Mouse (Mus musculus): ENCODE measurements around the gene March1. TPM values are rescaled to one million over a fixed set of nuclear protein-coding genes. Genes with fewer than 3 reads are reported as not detected.

Gene March1
- polyA plus RNA-seq, 1 experiment from 2014 or later = 0.54 TPM

DNA sequence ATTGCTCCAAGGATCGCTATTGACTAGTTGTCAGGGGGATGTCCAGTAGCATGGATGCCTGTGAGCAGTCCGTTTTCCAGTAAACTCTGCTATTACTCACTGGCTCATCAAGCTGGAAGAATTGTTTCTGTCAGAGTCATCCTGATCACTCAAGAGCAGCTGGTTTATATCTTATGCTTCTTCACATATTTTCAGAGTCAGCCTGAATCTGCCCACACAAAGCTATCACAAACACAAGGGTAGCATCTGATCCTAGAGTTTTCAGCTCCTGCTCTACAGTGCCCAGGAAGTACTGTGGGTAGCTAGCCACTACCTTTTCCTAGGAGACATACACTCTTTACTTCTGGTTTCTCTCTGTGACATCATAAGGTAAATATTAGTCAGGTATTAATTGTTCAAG lies 405.1 kb downstream of the March1 start:
- H3K4me1 ChIP-seq (replicated peaks) = no peaks in the 10 kb centered on the region
- H3K9ac ChIP-seq = no peak overlapping the region
- no peak for ATAC-seq (ENCODE audit: insufficient number of reproducible peaks, low FRiP score)
- peaks cover 2% of the 10 kb centered on the region; the same call in 1 of the 2 replicates for H3K9me3 ChIP-seq (replicated peaks)
- H3K27ac ChIP-seq (ENCODE audit: poor library complexity, severe bottlenecking) = no peak overlapping the region
- no peak overlapping the region for H3K4me3 ChIP-seq
- H3K4me2 ChIP-seq = no peak overlapping the region
- H3K36me3 ChIP-seq = no peaks in the 10 kb centered on the region
- 80% methylated on average over 2 of the region's 2 CpGs for WGBS
- H3K27me3 ChIP-seq (replicated peaks) = no peaks in the 10 kb centered on the region

- H3K9me3 ChIP-seq (replicated peaks) = no peaks in the 10 kb centered on the region
- H3K4me3 ChIP-seq = no peak overlapping the region
- no peaks in the 10 kb centered on the region for H3K36me3 ChIP-seq
- no peak overlapping the region for H3K9ac ChIP-seq
- no peak overlapping the region for H3K27ac ChIP-seq (ENCODE audit: poor library complexity, severe bottlenecking)
- H3K4me2 ChIP-seq = no peak overlapping the region
- no peaks in the 10 kb centered on the region for H3K4me1 ChIP-seq (replicated peaks)
- H3K27me3 ChIP-seq (replicated peaks) = no peaks in the 10 kb centered on the region
- WGBS = 82% methylated on average over 3 of the region's 3 CpGs
- no peak for ATAC-seq (ENCODE audit: insufficient number of reproducible peaks, low FRiP score)
Measured at GRCm38 (mm10) chr8:66033651-66034050, 416.0 kb downstream of the March1 start.

DNA sequence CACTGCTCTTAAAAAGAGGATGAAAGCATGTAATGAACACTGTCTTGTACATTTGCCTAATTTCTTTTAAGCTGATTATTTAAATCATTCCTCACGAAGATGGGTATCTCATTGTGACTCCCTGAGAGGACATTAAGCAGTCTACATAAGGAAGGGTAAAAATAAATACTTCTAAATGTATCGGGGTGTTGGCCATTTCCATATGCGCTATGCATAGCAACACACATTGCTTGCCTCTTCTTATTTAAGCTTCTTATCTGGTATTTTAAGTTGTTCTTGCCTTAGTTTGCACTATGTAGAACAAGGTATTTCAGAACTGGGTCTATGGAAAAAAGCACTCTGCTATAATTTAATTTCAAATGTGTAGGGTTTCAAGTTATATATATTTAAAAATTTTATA lies 416.7 kb downstream of the March1 start:
- Histone ChIP-seq H3K4me3 (no peak overlapping the region), H3K9ac (no peak overlapping the region), H3K36me3 (no peaks in the 10 kb centered on the region), H3K4me1 (replicated peaks) (no peaks in the 10 kb centered on the region), H3K4me2 (no peak overlapping the region), H3K27ac (ENCODE audit: poor library complexity, severe bottlenecking) (no peak overlapping the region), H3K27me3 (replicated peaks) (no peaks in the 10 kb centered on the region), H3K9me3 (replicated peaks) (no peaks in the 10 kb centered on the region)
- WGBS = 73% methylated on average over 3 of the region's 3 CpGs
- ATAC-seq (ENCODE audit: insufficient number of reproducible peaks, low FRiP score) = no peak

DNA sequence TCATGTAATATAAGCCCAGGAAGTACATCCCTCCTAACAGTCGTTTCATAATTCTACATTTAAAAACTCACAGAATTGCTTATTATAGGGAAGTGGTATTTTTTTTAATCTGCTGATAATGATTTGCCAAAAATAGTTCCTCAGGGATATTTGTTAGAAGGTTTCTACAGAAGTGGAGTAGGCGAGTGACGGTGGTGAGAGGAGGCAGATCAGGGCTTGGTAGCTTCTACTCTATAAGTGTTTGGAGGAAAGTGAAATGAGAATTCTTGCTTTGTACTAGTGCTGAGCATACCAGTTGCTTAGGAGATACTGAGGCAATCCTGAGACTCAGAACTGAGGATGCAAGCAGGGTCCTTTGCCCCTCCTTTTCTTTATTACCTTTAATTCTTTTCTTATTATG lies 476.5 kb downstream of the March1 start:
- Histone ChIP-seq H3K27ac (ENCODE audit: poor library complexity, severe bottlenecking) (no peak overlapping the region), H3K36me3 (no peaks in the 10 kb centered on the region), H3K4me2 (no peak overlapping the region), H3K9ac (no peak overlapping the region), H3K4me1 (replicated peaks) (no peaks in the 10 kb centered on the region), H3K27me3 (replicated peaks) (no peaks in the 10 kb centered on the region), H3K9me3 (replicated peaks) (no peaks in the 10 kb centered on the region), H3K4me3 (no peak overlapping the region)
- 75% methylated on average over 3 of the region's 3 CpGs for WGBS
- no peak for ATAC-seq (ENCODE audit: insufficient number of reproducible peaks, low FRiP score)

DNA sequence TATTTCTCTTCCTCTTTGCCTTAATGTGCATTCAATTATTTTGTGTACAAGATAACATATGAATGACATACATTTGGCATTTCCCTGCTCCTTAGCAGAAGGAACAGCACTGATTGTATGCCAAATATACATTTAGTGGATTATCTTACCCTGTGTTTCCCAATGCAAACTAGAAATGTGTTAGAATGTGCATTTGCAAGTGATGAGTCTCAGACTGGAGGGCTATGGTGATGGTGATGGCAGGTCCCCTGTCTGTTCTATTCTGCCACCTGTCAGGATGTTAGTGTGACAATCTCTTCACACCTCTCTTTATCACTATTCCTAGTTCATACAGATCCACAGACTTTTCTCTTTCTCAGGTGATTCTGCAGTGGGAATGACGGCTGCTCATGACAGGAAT lies 480.4 kb downstream of the March1 start:
- Histone ChIP-seq H3K36me3 (no peaks in the 10 kb centered on the region), H3K27ac (ENCODE audit: poor library complexity, severe bottlenecking) (no peak overlapping the region), H3K27me3 (replicated peaks) (no peaks in the 10 kb centered on the region), H3K4me1 (replicated peaks) (no peaks in the 10 kb centered on the region), H3K4me2 (no peak overlapping the region), H3K4me3 (no peak overlapping the region), H3K9ac (no peak overlapping the region), H3K9me3 (replicated peaks) (no peaks in the 10 kb centered on the region)
- no peak for ATAC-seq (ENCODE audit: insufficient number of reproducible peaks, low FRiP score)
- WGBS = 44% methylated on average over 1 of the region's 1 CpGs

DNA sequence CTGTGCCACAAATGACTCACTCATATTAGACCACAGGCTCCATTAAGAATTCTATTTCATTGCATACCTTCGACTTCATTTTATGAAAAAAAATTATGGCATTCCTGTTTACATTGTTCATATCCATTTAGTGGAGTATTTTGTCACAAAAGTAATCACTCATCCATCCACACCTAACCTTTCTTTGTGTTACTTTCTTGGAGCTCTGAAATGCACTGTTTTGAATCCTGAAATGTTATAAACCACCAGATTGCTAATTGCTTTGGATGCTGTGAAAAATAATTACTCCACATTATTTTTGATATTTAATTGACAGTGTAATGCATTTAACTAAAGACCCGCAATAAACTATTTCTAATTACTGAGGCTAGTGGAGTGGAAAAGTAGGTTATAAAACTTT lies 501.6 kb downstream of the March1 start:
- no peak overlapping the region for H3K9ac ChIP-seq
- no peak for ATAC-seq (ENCODE audit: insufficient number of reproducible peaks, low FRiP score)
- no peaks in the 10 kb centered on the region for H3K9me3 ChIP-seq (replicated peaks)
- no peak overlapping the region for H3K4me2 ChIP-seq
- no peak overlapping the region for H3K4me3 ChIP-seq
- no peak overlapping the region for H3K27ac ChIP-seq (ENCODE audit: poor library complexity, severe bottlenecking)
- no peaks in the 10 kb centered on the region for H3K27me3 ChIP-seq (replicated peaks)
- no peaks in the 10 kb centered on the region for H3K36me3 ChIP-seq
- 78% methylated on average over 2 of the region's 2 CpGs for WGBS
- no peaks in the 10 kb centered on the region for H3K4me1 ChIP-seq (replicated peaks)

GRCm38 (mm10) chr8:66159648-66160047 lies 541.9 kb downstream of the March1 start:
- no peak for ATAC-seq (ENCODE audit: insufficient number of reproducible peaks, low FRiP score)
- H3K36me3 ChIP-seq = no peaks in the 10 kb centered on the region
- no peaks in the 10 kb centered on the region for H3K9me3 ChIP-seq (replicated peaks)
- no peaks in the 10 kb centered on the region for H3K27me3 ChIP-seq (replicated peaks)
- H3K4me2 ChIP-seq = no peak overlapping the region
- H3K9ac ChIP-seq = no peak overlapping the region
- 87% methylated on average over 1 of the region's 1 CpGs for WGBS
- no peak overlapping the region for H3K27ac ChIP-seq (ENCODE audit: poor library complexity, severe bottlenecking)
- no peak overlapping the region for H3K4me3 ChIP-seq
- H3K4me1 ChIP-seq (replicated peaks) = no peaks in the 10 kb centered on the region

GRCm38 (mm10) chr8:66166835-66167234 lies 549.1 kb downstream of the March1 start:
- ATAC-seq (ENCODE audit: insufficient number of reproducible peaks, low FRiP score) = no peak
- Histone ChIP-seq H3K9ac (no peak overlapping the region), H3K4me2 (no peak overlapping the region), H3K27me3 (replicated peaks) (no peaks in the 10 kb centered on the region), H3K9me3 (replicated peaks) (no peaks in the 10 kb centered on the region), H3K27ac (ENCODE audit: poor library complexity, severe bottlenecking) (no peak overlapping the region), H3K4me1 (replicated peaks) (no peaks in the 10 kb centered on the region), H3K4me3 (no peak overlapping the region), H3K36me3 (no peaks in the 10 kb centered on the region)
- 81% methylated on average over 1 of the region's 1 CpGs for WGBS

DNA sequence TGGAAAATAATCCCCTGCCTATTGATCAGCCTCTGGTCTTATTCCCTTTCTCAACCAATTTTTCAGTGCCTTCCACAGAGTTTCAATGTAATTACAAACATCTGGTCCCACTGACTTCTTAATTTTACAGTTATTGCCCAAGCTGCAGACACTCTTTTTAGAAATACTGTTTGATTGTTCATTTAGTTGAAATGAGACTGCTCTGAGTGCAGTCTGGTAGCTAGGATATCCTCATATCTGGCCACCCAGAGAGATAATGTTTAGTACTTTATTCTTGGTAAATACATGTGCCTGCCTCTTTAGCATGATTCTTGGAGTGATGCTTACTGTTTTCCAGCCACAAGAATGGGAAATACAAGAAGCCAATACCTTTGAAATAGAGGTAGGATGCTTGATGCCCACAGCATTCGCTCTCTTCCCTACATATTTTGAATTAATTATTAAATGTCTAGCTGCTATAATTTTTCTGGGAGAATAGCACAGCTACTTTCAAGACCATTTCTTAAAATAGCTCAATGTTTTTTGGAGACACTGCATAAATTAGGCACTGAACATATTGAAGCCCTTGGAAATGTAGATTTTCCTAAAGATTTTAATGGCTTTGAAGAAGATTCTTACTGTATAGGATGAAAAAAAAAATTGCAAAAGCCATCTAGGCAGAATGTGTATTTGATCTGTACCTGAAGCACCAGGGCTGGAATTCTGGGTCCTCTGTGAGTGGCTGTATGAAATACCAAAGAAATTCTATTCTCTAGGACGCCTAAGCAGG lies 549.9 kb downstream of the March1 start:
- H3K4me2 ChIP-seq = no peak overlapping the region
- H3K27me3 ChIP-seq (replicated peaks) = no peaks in the 10 kb centered on the region
- no peaks in the 10 kb centered on the region for H3K4me1 ChIP-seq (replicated peaks)
- no peak overlapping the region for H3K27ac ChIP-seq (ENCODE audit: poor library complexity, severe bottlenecking)
- no peak overlapping the region for H3K4me3 ChIP-seq
- WGBS = 63% methylated on average over 2 of the region's 2 CpGs
- no peaks in the 10 kb centered on the region for H3K36me3 ChIP-seq
- no peak for ATAC-seq (ENCODE audit: insufficient number of reproducible peaks, low FRiP score)
- H3K9me3 ChIP-seq (replicated peaks) = no peaks in the 10 kb centered on the region
- H3K9ac ChIP-seq = no peak overlapping the region

DNA sequence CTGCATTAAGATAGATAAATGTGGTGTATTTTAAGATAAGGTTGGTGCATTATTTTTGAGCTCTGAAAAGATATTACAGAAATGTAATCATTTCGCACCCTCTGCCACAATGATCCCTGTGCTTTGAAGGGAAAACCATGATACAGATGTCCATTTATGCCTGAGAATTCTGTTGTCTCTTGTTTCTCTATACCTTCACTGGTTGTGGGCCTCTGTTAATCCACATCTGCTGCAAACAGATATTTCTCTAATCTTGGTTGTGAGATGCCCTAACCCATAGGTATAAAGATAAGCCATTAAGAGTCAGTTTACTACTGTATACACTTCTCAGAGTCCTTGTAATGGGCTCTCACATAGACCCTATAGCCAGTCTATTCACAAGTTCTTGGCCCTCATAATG lies 561.6 kb downstream of the March1 start:
- 76% methylated on average over 1 of the region's 1 CpGs for WGBS
- no peaks in the 10 kb centered on the region for H3K36me3 ChIP-seq
- no peak for ATAC-seq (ENCODE audit: insufficient number of reproducible peaks, low FRiP score)
- H3K4me2 ChIP-seq = no peak overlapping the region
- H3K9me3 ChIP-seq (replicated peaks) = no peaks in the 10 kb centered on the region
- H3K4me3 ChIP-seq = no peak overlapping the region
- H3K27ac ChIP-seq (ENCODE audit: poor library complexity, severe bottlenecking) = no peak overlapping the region
- no peak overlapping the region for H3K9ac ChIP-seq
- no peaks in the 10 kb centered on the region for H3K4me1 ChIP-seq (replicated peaks)
- H3K27me3 ChIP-seq (replicated peaks) = no peaks in the 10 kb centered on the region

DNA sequence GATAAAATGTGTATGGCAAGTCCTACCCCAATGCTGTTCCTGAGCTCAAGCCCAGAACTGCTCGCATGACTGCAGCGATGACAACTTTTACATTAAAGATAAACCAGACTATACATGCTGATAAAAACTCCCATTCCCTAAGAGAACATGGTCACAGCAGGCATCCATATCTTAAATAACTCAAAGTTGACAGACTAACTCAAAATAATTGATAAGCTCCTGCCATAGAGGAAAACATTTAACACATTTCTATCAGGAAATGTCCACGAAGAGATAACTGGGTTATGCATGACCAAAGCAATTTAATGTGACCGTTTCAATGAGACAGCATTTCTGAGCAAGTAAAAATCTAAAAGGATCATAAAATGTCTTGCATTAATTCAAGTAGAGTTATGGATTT lies 563.6 kb downstream of the March1 start:
- Histone ChIP-seq H3K27me3 (replicated peaks) (no peaks in the 10 kb centered on the region), H3K4me2 (no peak overlapping the region), H3K9ac (no peak overlapping the region), H3K9me3 (replicated peaks) (no peaks in the 10 kb centered on the region), H3K4me3 (no peak overlapping the region), H3K27ac (ENCODE audit: poor library complexity, severe bottlenecking) (no peak overlapping the region), H3K36me3 (no peaks in the 10 kb centered on the region), H3K4me1 (replicated peaks) (no peaks in the 10 kb centered on the region)
- ATAC-seq (ENCODE audit: insufficient number of reproducible peaks, low FRiP score) = no peak
- WGBS = 40% methylated on average over 4 of the region's 4 CpGs

DNA sequence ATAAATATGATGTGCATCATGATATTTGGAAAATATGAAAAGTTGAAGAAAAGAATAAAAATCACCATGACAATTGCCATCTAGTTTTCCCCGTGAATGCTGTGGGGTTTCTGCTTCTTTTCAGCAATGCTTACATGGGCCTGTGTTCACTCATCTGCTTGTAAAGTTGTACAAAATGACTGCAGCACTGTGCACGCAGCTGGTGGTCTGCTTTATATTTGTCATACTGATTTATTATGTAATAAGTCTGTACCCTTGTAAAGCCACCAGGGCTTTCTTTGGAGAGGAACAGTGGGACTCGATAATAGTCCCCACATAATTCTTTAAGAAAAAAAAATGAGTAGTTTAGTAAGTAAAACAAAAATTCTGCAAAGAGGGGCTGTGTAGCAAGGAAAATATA lies 564.6 kb downstream of the March1 start:
- WGBS = 52% methylated on average over 3 of the region's 3 CpGs
- no peaks in the 10 kb centered on the region for H3K4me1 ChIP-seq (replicated peaks)

More for the DNA sequence above, 564.6 kb downstream of the March1 start:
- no peak overlapping the region for H3K4me3 ChIP-seq
- no peak overlapping the region for H3K9ac ChIP-seq
- H3K27me3 ChIP-seq (replicated peaks) = no peaks in the 10 kb centered on the region
- no peak overlapping the region for H3K4me2 ChIP-seq
- no peak for ATAC-seq (ENCODE audit: insufficient number of reproducible peaks, low FRiP score)
- H3K36me3 ChIP-seq = no peaks in the 10 kb centered on the region
- H3K27ac ChIP-seq (ENCODE audit: poor library complexity, severe bottlenecking) = no peak overlapping the region
- no peaks in the 10 kb centered on the region for H3K9me3 ChIP-seq (replicated peaks)

Data from heart, embryonic 12.5 days (tissue).